Mouse (Mus musculus) MEL (cell line): ENCODE data around the gene Cemip2.

Source experiments
- BHLHE40 ChIP-seq: IDR thresholded peaks from 2 replicates; pipeline ENCODE4 v1.6.1; 2012; ENCODE audit warnings: low read depth, mild to moderate bottlenecking, inconsistent platforms, low read length, improper control_type of control experiment, borderline replicate concordance
- CTCF ChIP-seq, 3 experiments: IDR thresholded peaks in 2 of 3; conservative IDR thresholded peaks in 1 of 3; 2 replicates each; pipeline ENCODE4 v1.5.1; 2011 to 2012; ENCODE audit warnings: low read length in 3 of 3, low read depth in 2 of 3, mild to moderate bottlenecking in 2 of 3, improper control_type of control experiment in 1 of 3, inconsistent platforms in 1 of 3, mixed read lengths in 1 of 3, moderate library complexity in 1 of 3; ENCODE audit not compliant: control insufficient read depth in 1 of 3, insufficient read depth in 1 of 3, poor library complexity in 1 of 3, severe bottlenecking in 1 of 3
- E2F4 ChIP-seq: IDR thresholded peaks from 2 replicates; pipeline ENCODE4 v1.6.1; 2011; ENCODE audit warnings: low read depth, low read length, improper control_type of control experiment, borderline replicate concordance
- HCFC1 ChIP-seq: IDR thresholded peaks from 2 replicates; pipeline ENCODE4 v1.6.1; 2012; ENCODE audit warnings: low read depth, mild to moderate bottlenecking, inconsistent platforms, low read length, improper control_type of control experiment, moderate library complexity
- KAT2A ChIP-seq: conservative IDR thresholded peaks from 2 replicates; pipeline ENCODE4 v1.6.1; 2012; ENCODE audit warnings: low read depth, low read length, improper control_type of control experiment, inconsistent platforms
- MAZ ChIP-seq: IDR thresholded peaks from 2 replicates; pipeline ENCODE4 v1.6.1; 2012; ENCODE audit warnings: low read depth, mild to moderate bottlenecking, inconsistent platforms, low read length, improper control_type of control experiment
- POLR2A ChIP-seq, 2 experiments: IDR thresholded peaks; 2 replicates each; pipeline ENCODE4 v1.6.1; 2011 to 2012; ENCODE audit warnings: low read length in 2 of 2, mild to moderate bottlenecking in 2 of 2, control low read depth in 1 of 2, improper control_type of control experiment in 1 of 2, low read depth in 1 of 2, moderate library complexity in 1 of 2; ENCODE audit not compliant: control insufficient read depth in 1 of 2, insufficient read depth in 1 of 2, poor library complexity in 1 of 2
- SMC3 ChIP-seq: IDR thresholded peaks from 2 replicates; pipeline ENCODE4 v1.6.1; 2011; ENCODE audit warnings: low read depth, low read length, improper control_type of control experiment
- TAL1 ChIP-seq: IDR thresholded peaks from 2 replicates; pipeline ENCODE4 v1.6.1; 2012; ENCODE audit warnings: mild to moderate bottlenecking, inconsistent platforms, low read length, moderate library complexity, mixed read lengths
- ZC3H11A ChIP-seq: IDR thresholded peaks from 2 replicates; pipeline ENCODE4 v1.6.1; 2012; ENCODE audit warnings: low read depth, mild to moderate bottlenecking, inconsistent platforms, low read length, improper control_type of control experiment

GRCm38 (mm10) chr19:21779106-21779505 is 964 bp downstream of the Cemip2 start:
- TF ChIP-seq HCFC1 (no peak), CTCF (IDR thresholded peaks at IDR 0.05 in 2 of 3, conservative IDR thresholded peaks at IDR 0.05 in 1 of 3; ENCODE audit: control insufficient read depth in 1 of 3, insufficient read depth in 1 of 3, low read depth in 2 of 3, low read length in 3 of 3, poor library complexity in 1 of 3, severe bottlenecking in 1 of 3) (no peak), POLR2A (IDR thresholded peaks at IDR 0.05; ENCODE audit: control insufficient read depth in 1 of 2, insufficient read depth in 1 of 2, low read depth in 1 of 2, low read length in 2 of 2, poor library complexity in 1 of 2) (no peak), MAZ (no peak), KAT2A (no peak), ZC3H11A (no peak), TAL1 (no peak), E2F4 (no peak), SMC3 (no peak), BHLHE40 (no peak)
